Mouse (Mus musculus): Measurements from ENCODE around the gene Rtkn2. TPM values are rescaled to one million over a fixed set of nuclear protein-coding genes. Genes with fewer than 3 reads are reported as not detected.

Rtkn2 gene
- total and polyA plus RNA-seq, 2 experiments from 2014 or later, result 0.27 to 2.2 TPM

DNA sequence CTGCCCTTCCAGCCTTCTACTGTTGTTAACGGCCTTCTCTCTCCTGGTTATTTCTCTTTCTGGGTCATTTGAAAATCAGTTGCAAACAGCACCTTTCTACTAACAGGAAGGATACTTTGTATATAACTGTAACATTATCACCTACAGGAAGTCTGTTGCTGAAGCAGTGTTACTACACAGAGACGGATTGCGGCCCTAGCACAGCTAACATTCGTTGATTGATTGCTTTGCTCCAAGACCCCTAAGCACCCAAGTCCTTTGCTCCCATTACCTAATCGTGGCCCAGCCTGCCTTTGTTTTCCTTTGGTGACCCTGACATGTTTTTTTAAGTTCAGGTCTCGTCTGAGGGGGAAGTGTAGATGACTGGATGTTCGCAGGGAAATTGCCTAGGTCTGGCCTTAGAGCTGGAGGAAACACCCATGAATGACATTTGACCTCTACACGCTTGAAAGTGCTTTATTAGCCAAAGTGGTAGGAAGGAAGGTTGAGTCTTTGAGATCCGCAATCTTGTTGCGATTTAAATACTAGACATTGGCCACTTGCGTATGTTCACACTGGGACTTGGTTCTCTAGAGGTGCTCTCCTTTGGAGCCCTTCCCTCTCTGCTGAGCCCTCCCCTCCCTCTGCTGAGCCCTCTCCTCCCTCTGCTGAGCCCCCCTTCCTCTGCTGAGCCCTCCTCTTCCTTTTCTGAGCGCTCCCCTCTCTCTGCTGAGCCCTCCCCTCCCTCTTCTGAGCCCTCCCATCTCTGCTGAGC lies 49.1 kb downstream of the Rtkn2 start:
- 72% methylated on average over 12 of the region's 12 CpGs for WGBS
- H3K9ac ChIP-seq (replicated peaks; ENCODE audit: low read depth, low read length), result no peak overlapping the region
- H3K4me1 ChIP-seq (ENCODE audit: control insufficient read depth, insufficient read depth), result no peaks in the 10 kb centered on the region
- ATAC-seq (ENCODE audit: insufficient read depth, low read depth), result no peak
- H3K9me3 ChIP-seq (replicated peaks; ENCODE audit: control insufficient read depth, low read length), result no peaks in the 10 kb centered on the region
- no peak overlapping the region for H3K4me3 ChIP-seq (ENCODE audit: low read depth, low read length)
- DNase-seq (ENCODE audit: low spot score), result no peak
- H3K36me3 ChIP-seq (replicated peaks; ENCODE audit: control insufficient read depth, insufficient read depth, low read length), result peaks cover 5% of the 10 kb centered on the region; the same call in 1 of the 2 replicates
- H3K4me2 ChIP-seq (ENCODE audit: low read depth, low read length), result no peak overlapping the region
- no peaks in the 10 kb centered on the region for H3K27me3 ChIP-seq (ENCODE audit: control insufficient read depth, insufficient read depth, low read length)
- TF ChIP-seq EP300 (IDR thresholded peaks at IDR 0.05; ENCODE audit: low read depth) (no peak), CTCF (IDR thresholded peaks at IDR 0.05; ENCODE audit: low read depth) (no peak)
- H3K27ac ChIP-seq (ENCODE audit: low read depth), result no peak overlapping the region

- Histone ChIP-seq H3K27me3 (ENCODE audit: control insufficient read depth, insufficient read depth, low read length) (no peaks in the 10 kb centered on the region), H3K9me3 (replicated peaks; ENCODE audit: control insufficient read depth, low read length) (no peaks in the 10 kb centered on the region), H3K27ac (ENCODE audit: low read depth) (no peak overlapping the region), H3K4me3 (ENCODE audit: low read depth, low read length) (no peak overlapping the region), H3K4me2 (ENCODE audit: low read depth, low read length) (no peak overlapping the region), H3K4me1 (ENCODE audit: control insufficient read depth, insufficient read depth) (no peaks in the 10 kb centered on the region), H3K36me3 (replicated peaks; ENCODE audit: control insufficient read depth, insufficient read depth, low read length) (peaks cover 5% of the 10 kb centered on the region; the same call in 1 of the 2 replicates), H3K9ac (replicated peaks; ENCODE audit: low read depth, low read length) (no peak overlapping the region)
- DNase-seq (ENCODE audit: low spot score), result no peak
- TF ChIP-seq EP300 (IDR thresholded peaks at IDR 0.05; ENCODE audit: low read depth) (no peak), CTCF (IDR thresholded peaks at IDR 0.05; ENCODE audit: low read depth) (no peak)
- ATAC-seq (ENCODE audit: insufficient read depth, low read depth), result no peak
- 83% methylated on average over 5 of the region's 5 CpGs for WGBS
Observed at GRCm38 (mm10) chr10:68029081-68029626, 49.8 kb downstream of the Rtkn2 start.

DNA sequence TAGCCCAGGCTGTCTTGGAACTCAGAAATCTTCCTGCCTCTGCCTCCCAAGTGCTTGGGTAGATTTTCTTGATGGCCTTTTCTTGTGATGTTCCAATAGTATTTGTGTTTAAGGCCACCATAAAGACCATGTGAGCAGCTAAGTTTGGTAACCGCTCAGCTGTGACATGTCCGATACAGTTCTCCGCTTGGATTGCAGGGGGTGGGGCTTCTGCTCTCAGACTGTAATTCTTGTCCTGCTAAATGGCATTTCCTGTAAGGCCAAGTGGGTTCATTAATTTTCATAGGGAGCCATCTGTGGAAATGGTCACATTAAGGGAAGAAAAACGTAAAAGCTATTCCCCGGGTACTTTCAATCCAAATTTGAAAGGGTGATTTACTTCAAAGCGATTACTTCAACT lies 50.7 kb downstream of the Rtkn2 start:
- no peak for ATAC-seq (ENCODE audit: insufficient read depth, low read depth)
- no peaks in the 10 kb centered on the region for H3K27me3 ChIP-seq (ENCODE audit: control insufficient read depth, insufficient read depth, low read length)
- 90% methylated on average over 6 of the region's 6 CpGs for WGBS

DNA sequence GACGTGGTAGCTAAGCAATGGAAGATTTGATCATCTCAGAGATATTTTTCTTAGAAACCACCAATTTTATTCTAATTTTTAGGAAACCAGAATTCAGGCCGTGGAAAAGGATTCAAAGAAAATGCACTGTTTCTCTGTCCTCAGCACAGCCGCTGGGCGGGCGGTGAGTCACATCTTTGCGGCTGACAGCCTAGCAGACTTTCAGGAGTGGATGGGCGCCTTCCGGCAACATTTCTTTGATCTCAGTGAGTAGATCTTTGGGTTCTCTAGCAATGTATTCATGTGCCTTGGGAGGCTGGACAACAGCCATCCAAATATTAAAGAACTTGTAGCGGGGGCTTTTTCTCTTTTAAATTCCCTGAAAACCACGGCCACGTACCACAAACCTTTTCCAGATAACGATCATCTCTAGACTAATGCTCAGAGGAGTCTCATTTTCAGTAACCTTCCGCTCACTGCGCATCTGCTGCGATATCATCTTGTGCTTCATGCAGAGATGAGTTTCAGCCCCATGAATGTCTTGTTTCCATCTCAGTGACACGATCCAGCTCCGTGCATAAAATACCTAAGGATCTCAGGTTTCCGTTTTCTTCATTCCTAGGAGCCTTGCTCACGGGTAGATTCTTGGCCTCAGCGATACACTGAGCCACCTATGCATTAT lies 56.5 kb downstream of the Rtkn2 start:
- Histone ChIP-seq H3K4me2 (ENCODE audit: low read depth, low read length) (no peak overlapping the region), H3K4me1 (ENCODE audit: control insufficient read depth, insufficient read depth) (no peaks in the 10 kb centered on the region), H3K9ac (replicated peaks; ENCODE audit: low read depth, low read length) (no peak overlapping the region), H3K27me3 (ENCODE audit: control insufficient read depth, insufficient read depth, low read length) (no peaks in the 10 kb centered on the region), H3K27ac (ENCODE audit: low read depth) (no peak overlapping the region), H3K36me3 (replicated peaks; ENCODE audit: control insufficient read depth, insufficient read depth, low read length) (no peaks in the 10 kb centered on the region; the same call in 1 of the 2 replicates), H3K4me3 (ENCODE audit: low read depth, low read length) (no peak overlapping the region), H3K9me3 (replicated peaks; ENCODE audit: control insufficient read depth, low read length) (no peaks in the 10 kb centered on the region)
- TF ChIP-seq EP300 (IDR thresholded peaks at IDR 0.05; ENCODE audit: low read depth) (no peak), CTCF (IDR thresholded peaks at IDR 0.05; ENCODE audit: low read depth) (no peak)
- ATAC-seq (ENCODE audit: insufficient read depth, low read depth), result no peak
- DNase-seq (ENCODE audit: low spot score), result no peak
- WGBS, result 92% methylated on average over 20 of the region's 20 CpGs

More for the DNA sequence above, 50.7 kb downstream of the Rtkn2 start:
- H3K4me1 ChIP-seq (ENCODE audit: control insufficient read depth, insufficient read depth), result no peaks in the 10 kb centered on the region
- DNase-seq (ENCODE audit: low spot score), result no peak
- H3K27ac ChIP-seq (ENCODE audit: low read depth), result no peak overlapping the region
- no peaks in the 10 kb centered on the region for H3K9me3 ChIP-seq (replicated peaks; ENCODE audit: control insufficient read depth, low read length)
- TF ChIP-seq CTCF (IDR thresholded peaks at IDR 0.05; ENCODE audit: low read depth), result no peak
- no peak for TF ChIP-seq EP300 (IDR thresholded peaks at IDR 0.05; ENCODE audit: low read depth)
- no peak overlapping the region for H3K4me2 ChIP-seq (ENCODE audit: low read depth, low read length)
- H3K36me3 ChIP-seq (replicated peaks; ENCODE audit: control insufficient read depth, insufficient read depth, low read length), result peaks cover 5% of the 10 kb centered on the region; the same call in 1 of the 2 replicates
- H3K4me3 ChIP-seq (ENCODE audit: low read depth, low read length), result no peak overlapping the region
- H3K9ac ChIP-seq (replicated peaks; ENCODE audit: low read depth, low read length), result no peak overlapping the region

- ATAC-seq (ENCODE audit: insufficient read depth, low read depth) (no peak), DNase-seq (ENCODE audit: low spot score) (no peak)
- H3K9me3 ChIP-seq (replicated peaks; ENCODE audit: control insufficient read depth, low read length), result no peaks in the 10 kb centered on the region
- H3K4me2 ChIP-seq (ENCODE audit: low read depth, low read length), result no peak overlapping the region
- no peaks in the 10 kb centered on the region; the same call in none of the 2 replicates for H3K36me3 ChIP-seq (replicated peaks; ENCODE audit: control insufficient read depth, insufficient read depth, low read length)
- H3K27me3 ChIP-seq (ENCODE audit: control insufficient read depth, insufficient read depth, low read length), result no peaks in the 10 kb centered on the region
- WGBS, result 93% methylated on average over 17 of the region's 17 CpGs
- no peaks in the 10 kb centered on the region for H3K4me1 ChIP-seq (ENCODE audit: control insufficient read depth, insufficient read depth)
- no peak overlapping the region for H3K4me3 ChIP-seq (ENCODE audit: low read depth, low read length)
- H3K9ac ChIP-seq (replicated peaks; ENCODE audit: low read depth, low read length), result no peak overlapping the region
- no peak overlapping the region for H3K27ac ChIP-seq (ENCODE audit: low read depth)
- TF ChIP-seq CTCF (IDR thresholded peaks at IDR 0.05; ENCODE audit: low read depth) (no peak), EP300 (IDR thresholded peaks at IDR 0.05; ENCODE audit: low read depth) (no peak)
Observed at GRCm38 (mm10) chr10:68036368-68036980, 57.1 kb downstream of the Rtkn2 start.

Measured in heart, postnatal 0 days (tissue).